Mouse (Mus musculus): ENCODE results near the gene Commd2.

The Commd2 gene

DNA sequence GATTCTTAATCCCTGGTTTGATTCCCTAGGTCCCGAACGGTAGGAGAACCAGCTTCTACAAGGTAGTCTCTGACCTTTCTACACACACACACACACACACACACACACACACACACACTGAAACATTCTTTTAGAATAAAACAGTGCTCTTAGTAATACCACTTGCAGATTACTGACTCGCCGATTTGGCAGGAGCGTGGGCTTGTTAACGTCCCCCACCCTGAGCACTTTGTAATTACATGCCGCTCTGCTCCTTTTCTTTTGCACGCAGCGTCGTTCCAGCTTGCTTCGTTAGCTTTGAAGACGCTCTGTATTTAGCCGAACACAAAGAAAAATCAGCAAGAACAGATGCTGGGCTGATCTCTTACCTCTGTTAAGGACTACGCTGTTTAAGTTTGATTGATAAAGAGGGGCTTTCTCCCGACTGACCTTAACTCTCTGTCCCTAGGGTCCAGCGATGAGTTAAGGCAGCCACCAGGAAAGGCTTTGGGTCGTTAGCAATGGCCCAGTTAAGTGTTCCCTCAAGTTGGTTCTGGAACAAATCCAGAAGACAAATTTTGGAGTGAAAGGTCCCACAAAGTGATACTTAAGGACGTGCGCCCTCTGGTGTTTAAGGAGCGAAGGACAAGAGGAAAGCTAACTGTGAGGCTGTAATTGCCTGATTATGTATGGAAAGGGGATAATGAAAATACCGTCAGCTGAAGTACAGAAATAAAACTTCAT lies 26.1 kb downstream of the Commd2 start:
- in situ Hi-C loops (cut with MboI; ENCODE audit: low sequenced_read_pairs): loop anchor here (10.0 kb wide), 1 partner anchor 161 kb away; no protein-coding TSS in a partner anchor

DNA sequence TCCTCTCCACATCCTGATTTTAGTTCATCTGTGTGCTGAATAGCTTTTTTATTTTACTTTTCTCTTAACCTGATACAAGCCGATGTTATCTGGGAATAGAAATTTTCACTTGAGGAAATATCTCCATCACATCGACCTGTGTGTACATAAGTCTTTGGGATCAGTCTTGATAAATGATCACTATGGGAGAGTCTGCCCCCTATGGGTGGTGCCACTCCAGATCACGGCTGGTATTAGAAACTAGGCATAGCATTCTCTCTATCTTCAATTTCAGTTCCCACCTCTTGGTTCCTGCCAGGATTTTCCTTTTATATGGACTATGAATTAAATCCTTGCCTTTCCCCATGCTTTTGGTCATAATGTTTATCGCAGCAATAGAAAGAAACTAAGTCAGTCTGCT lies 31.8 kb downstream of the Commd2 start:
- in situ Hi-C loops (cut with MboI; ENCODE audit: low sequenced_read_pairs): loop anchor here (10.0 to 25.0 kb wide), 2 partner anchors 155 to 332 kb away; no protein-coding TSS in a partner anchor

DNA sequence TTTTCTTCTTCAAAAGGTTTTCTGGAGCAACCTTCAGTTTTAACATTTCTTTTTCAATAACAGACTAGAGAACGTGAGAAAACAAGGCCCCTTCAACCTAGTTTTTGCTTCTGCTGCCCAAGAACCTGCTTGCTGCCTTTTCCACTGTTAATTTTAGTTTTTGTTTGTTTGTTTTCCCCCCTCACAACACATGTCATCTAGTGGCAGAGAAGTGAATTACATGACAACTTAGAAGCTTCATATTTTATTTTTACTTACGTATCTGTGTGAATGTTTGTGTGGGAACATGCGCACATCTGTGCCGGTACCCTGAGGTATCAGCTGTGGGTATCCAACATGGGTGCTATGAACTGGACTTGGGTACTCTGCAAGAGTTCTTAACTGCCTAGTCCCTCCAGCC lies 35.9 kb downstream of the Commd2 start:
- in situ Hi-C loops (cut with MboI; ENCODE audit: low sequenced_read_pairs): loop anchor here (25.0 kb wide), 1 partner anchor 328 kb away; no protein-coding TSS in a partner anchor

DNA sequence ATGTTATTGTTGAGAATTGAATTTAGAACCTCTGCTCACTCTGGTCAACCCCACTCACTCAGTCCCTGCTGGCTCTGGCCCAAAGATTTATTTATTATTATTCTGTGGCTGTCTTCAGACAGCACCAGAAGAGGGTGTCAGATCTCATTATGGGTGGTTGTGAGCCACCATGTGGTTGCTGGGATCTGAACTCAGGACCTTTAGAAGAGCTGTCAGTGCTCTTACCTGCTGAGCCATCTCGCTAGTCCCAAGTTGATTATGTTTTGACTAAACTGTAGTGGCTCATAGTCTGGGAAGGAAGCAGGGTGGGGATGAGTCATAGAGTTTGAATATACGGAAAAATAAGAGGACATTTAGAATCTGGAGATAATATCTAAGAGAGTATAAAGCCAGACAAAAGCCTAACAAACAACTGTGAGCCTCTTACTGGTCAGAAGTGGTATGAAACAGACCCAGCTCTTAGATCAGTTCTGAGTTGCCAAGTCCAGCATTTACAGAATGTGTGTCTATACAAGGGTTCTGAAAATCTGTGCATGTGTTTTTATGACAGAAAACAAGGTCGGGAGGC lies 39.0 kb downstream of the Commd2 start:
- in situ Hi-C loops (cut with MboI; ENCODE audit: low sequenced_read_pairs): loop anchor here (25.0 kb wide), 1 partner anchor 325 kb away; no protein-coding TSS in a partner anchor

DNA sequence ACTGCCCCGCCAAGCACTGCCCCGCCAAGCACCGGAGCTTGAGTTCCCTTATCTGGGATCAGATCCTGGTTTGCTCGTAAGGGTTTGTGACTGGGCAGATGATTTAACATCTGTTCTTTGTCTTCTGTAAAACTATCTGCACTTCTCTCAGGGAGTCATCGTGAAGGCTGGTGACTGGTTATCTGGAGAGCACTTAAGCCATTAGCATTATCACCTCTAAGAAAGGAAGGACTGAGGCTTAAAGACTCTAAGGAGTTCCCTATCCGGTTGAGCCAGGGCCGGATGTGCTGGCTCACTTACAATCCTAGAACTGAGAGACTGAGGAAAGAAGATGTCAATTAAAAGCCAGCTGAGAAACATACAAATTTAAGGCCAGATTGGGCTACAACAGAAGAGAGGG lies 39.7 kb downstream of the Commd2 start:
- in situ Hi-C loops (cut with MboI; ENCODE audit: low sequenced_read_pairs): loop anchor here (25.0 kb wide), 1 partner anchor 324 kb away; no protein-coding TSS in a partner anchor

DNA sequence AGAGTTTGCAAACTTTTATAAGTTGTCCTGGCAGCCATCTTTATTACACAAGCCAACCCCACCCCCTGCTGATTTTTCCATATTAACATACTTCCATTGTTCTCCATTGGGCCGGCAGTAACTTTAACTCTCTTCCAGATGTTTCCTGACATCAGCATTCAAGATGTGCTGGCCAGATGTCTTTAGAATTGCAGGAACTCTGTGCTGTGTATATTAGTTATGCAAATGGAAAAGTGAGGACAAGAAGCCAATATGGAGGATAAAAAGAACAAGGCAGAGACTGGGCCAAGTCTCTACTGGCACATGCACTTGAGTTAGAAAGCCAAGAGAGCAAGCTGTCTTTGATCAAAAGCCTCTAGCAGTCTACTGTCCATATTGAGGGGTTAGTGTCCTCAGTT lies 46.9 kb downstream of the Commd2 start:
- in situ Hi-C loops (cut with MboI; ENCODE audit: low sequenced_read_pairs): loop anchor here (25.0 kb wide), 1 partner anchor 317 kb away; no protein-coding TSS in a partner anchor

DNA sequence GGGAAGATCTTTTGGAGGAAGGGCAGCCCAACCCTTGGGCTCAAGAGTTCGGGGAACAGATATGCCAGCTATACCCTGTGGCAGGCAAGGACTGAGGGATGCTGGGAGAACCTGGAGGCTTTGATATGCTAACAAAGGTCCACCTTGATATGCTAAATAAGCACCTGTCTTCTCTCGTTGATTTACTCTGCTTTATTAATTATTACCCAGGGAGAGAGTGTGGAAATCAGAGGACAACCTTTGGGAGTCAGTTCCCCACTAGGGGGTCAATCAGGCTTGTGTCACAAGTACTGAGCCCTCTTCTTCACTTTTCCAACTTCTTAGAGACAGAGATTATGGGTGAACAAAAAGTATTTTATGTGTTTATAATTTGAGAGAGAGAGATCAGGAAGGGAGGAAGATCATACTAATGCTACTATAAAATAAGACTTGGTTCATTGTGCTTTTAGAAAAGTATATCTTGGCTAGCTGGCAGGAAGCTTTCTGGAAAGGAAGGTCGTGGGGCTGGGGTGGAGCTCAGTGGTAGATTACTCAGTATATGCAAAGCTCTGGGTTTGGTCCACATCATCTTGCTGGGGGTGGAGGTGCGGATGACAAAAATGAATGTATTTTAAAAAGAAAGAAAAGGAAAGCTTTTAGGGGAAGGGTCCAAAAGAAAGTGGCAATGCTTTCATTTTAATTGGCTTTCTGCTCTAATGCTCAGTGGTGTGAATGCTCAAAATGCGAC lies 47.5 kb downstream of the Commd2 start:
- in situ Hi-C loops (cut with MboI; ENCODE audit: low sequenced_read_pairs): loop anchor here (25.0 kb wide), 1 partner anchor 317 kb away; no protein-coding TSS in a partner anchor

DNA sequence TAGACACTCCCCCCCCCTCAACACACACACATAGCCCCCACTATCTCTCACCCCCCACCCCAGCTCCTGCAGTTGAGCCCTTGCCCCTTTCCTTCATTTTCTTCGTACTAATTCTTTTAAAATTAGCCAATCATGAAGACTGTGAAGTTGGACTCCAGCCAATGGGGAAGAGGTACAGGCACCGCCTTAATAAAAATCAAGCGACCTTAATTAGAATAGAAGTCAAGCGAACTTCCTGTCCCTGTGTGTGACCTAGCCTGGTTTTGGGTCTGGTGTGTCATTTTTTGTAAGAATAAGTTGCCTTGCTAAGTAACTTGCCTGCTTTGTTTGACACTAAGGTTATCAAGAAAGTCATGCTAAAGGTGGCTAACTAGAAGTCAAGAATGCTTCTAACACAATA lies 48.9 kb downstream of the Commd2 start:
- in situ Hi-C loops (cut with MboI; ENCODE audit: low sequenced_read_pairs): loop anchor here (25.0 kb wide), 1 partner anchor 315 kb away; no protein-coding TSS in a partner anchor

DNA sequence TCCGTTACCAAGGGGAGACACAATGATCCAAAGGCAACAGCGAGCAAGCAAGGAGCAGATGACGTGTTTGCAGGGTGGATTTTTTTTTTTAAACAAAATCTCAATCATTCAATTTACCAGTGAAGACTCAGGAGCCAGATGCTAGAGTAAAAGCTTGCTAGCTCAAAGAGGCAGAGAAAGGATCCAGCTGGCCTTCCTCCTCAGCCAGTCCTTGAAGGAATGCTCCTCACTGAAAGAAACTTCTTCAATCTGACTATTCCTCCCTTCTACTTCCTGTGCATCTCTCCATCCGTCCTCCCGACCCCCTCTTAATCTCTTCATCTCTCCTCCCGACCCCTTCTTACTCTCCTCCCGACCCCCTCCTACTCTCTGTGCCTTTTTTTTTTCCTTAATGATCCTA lies 54.9 kb downstream of the Commd2 start:
- in situ Hi-C loops (cut with MboI; ENCODE audit: low sequenced_read_pairs): no loop called here

DNA sequence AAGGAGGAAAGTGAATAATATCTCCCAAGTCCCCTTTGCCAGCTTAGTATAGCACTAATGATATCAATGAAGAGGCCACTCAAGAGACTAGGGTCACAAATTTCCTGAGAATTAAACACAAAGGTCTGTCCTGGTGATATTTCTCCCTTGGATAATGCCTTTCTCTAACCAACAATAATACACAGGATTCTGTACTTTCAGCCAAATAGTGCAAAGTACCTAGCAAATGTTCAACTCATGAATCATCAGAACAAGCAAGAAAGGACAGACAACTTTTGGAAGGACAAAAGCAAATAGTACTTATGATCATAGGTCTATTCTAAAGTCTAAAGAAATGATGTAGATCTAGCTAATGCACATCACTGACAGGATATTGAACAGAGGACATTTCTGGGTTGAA lies 56.0 kb downstream of the Commd2 start:
- in situ Hi-C loops (cut with MboI; ENCODE audit: low sequenced_read_pairs): no loop called here
